Mouse (Mus musculus): Measurements from ENCODE around the gene Acy3. TPM values are rescaled to one million over a fixed set of nuclear protein-coding genes. Genes with fewer than 3 reads are reported as not detected.
A peak's percentile ranks its signal among the peaks of the same experiment; 100 is the strongest.

Acy3 gene
- total RNA-seq, 2 experiments from 2014 or later: 7.0 to 7.6 TPM

- DNase-seq (ENCODE audit: low spot score in 2 of 2): peak; percentile 78 to 89
These were observed 51.4 kb downstream of the Acy3 start, which contains the start of gene Gstp1 for GRCm38 (mm10) chr19:4037788-4038232. Gene Gstp1 (minus strand): TSS chr19:4037985.

Other genes starting within 250 kb of the Acy3 start
- gene Kmt5b, start 219.1 kb upstream of the Acy3 start, total RNA-seq (2021): 10 to 100 TPM; 34.5 to 37.1 TPM
- 10 to 100 TPM; 13.6 to 14.9 TPM for gene Chka, start 134.8 kb upstream of the Acy3 start, total RNA-seq (2021)
- 10 to 100 TPM; 25.9 to 34.5 TPM for gene Tcirg1, start 79.4 kb upstream of the Acy3 start, total RNA-seq (2021)
- gene Ndufs8, start 73.8 kb upstream of the Acy3 start, total RNA-seq (2021): 100 to 1,000 TPM; 182 to 186 TPM
- 1 to 10 TPM; 6.7 to 7.1 TPM for gene Aldh3b1, start 56.8 kb upstream of the Acy3 start, total RNA-seq (2021)
- 10 to 100 TPM; 25.8 to 26.8 TPM for gene Unc93b1, start 51.4 kb upstream of the Acy3 start, total RNA-seq (2021)
- gene Aldh3b3, start 27.9 kb upstream of the Acy3 start, total RNA-seq (2021): under 1 TPM; 0.08 to 0.12 TPM
- gene Aldh3b2, start 14.2 kb upstream of the Acy3 start, total RNA-seq (2021): 1 to 10 TPM in 1 of 2 experiments, under 1 TPM in 1; 0.88 to 1.7 TPM
- gene Tbx10, start 6.2 kb downstream of the Acy3 start, total RNA-seq (2021): not detected
- gene Nudt8, start 14.0 kb downstream of the Acy3 start, total RNA-seq (2021): 10 to 100 TPM; 18.5 to 19.0 TPM
- gene Gm49405, start 14.1 kb downstream of the Acy3 start, total RNA-seq (2021): under 1 TPM; 0.49 to 0.74 TPM
- 1 to 10 TPM; 1.1 to 2.4 TPM for gene Doc2g, start 16.7 kb downstream of the Acy3 start, total RNA-seq (2021)
- 100 to 1,000 TPM; 314 to 350 TPM for gene Ndufv1, start 26.2 kb downstream of the Acy3 start, total RNA-seq (2021)
- 100 to 1,000 TPM; 205 to 221 TPM for gene Gstp1, start 51.4 kb downstream of the Acy3 start, total RNA-seq (2021)
- gene Gstp2, start 59.5 kb downstream of the Acy3 start, total RNA-seq (2021): 10 to 100 TPM; 40.2 to 49.5 TPM
- gene Gstp3, start 73.0 kb downstream of the Acy3 start, total RNA-seq (2021): 1 to 10 TPM in 1 of 2 experiments, not detected in 1; 1.1 TPM
- not detected for gene Cabp2, start 95.0 kb downstream of the Acy3 start, total RNA-seq (2021)
- 10 to 100 TPM; 22.9 to 23.9 TPM for gene Cdk2ap2, start 110.6 kb downstream of the Acy3 start, total RNA-seq (2021)
- 1 to 10 TPM; 6.1 to 7.3 TPM for gene Pitpnm1, start 113.4 kb downstream of the Acy3 start, total RNA-seq (2021)
- gene Aip, start 139.3 kb downstream of the Acy3 start, total RNA-seq (2021): 10 to 100 TPM; 49.9 to 61.1 TPM
- not detected for gene Gpr152, start 153.2 kb downstream of the Acy3 start, total RNA-seq (2021)
- not detected for gene Cabp4, start 157.5 kb downstream of the Acy3 start, total RNA-seq (2021)
- gene Coro1b, start 162.0 kb downstream of the Acy3 start, total RNA-seq (2021): 10 to 100 TPM; 73.6 to 74.5 TPM
- gene Ptprcap, start 167.0 kb downstream of the Acy3 start, total RNA-seq (2021): 1 to 10 TPM; 1.9 to 2.2 TPM
- 10 to 100 TPM; 34.7 to 38.0 TPM for gene Rps6kb2, start 176.8 kb downstream of the Acy3 start, total RNA-seq (2021)
- gene Carns1, start 188.9 kb downstream of the Acy3 start, total RNA-seq (2021): 10 to 100 TPM; 65.5 to 69.4 TPM
- gene Tbc1d10c, start 204.7 kb downstream of the Acy3 start, total RNA-seq (2021): 1 to 10 TPM; 5.1 to 5.2 TPM
- gene Ppp1ca, start 205.5 kb downstream of the Acy3 start, total RNA-seq (2021): 100 to 1,000 TPM; 432 to 472 TPM
- gene Rad9a, start 215.1 kb downstream of the Acy3 start, total RNA-seq (2021): 1 to 10 TPM; 7.3 to 8.3 TPM
- gene Clcf1, start 227.7 kb downstream of the Acy3 start, total RNA-seq (2021): 1 to 10 TPM; 1.6 to 2.7 TPM
- not detected for gene AC109138.7, start 227.8 kb downstream of the Acy3 start, total RNA-seq (2021)
- gene Pold4, start 245.3 kb downstream of the Acy3 start, total RNA-seq (2021): 10 to 100 TPM; 31.4 to 34.3 TPM